Mouse (Mus musculus): Measurements from ENCODE around the gene Dennd1b. TPM values are rescaled to one million over a fixed set of nuclear protein-coding genes. Genes with fewer than 3 reads are reported as not detected.

Gene Dennd1b
- polyA plus RNA-seq, 1 experiment: 7.7 TPM

- H3K4me3 ChIP-seq (replicated peaks; ENCODE audit: control insufficient read depth, low read depth, low read length): no peak overlapping the region
- H3K27ac ChIP-seq (ENCODE audit: control insufficient read depth, insufficient read depth, low read depth, low read length, poor library complexity): no peak overlapping the region
- peaks cover 2% of the 10 kb centered on the region for H3K4me1 ChIP-seq (ENCODE audit: control insufficient read depth, insufficient read depth, low read length)
- WGBS: 73% methylated on average over 2 of the region's 2 CpGs
- no peak for TF ChIP-seq CTCF (IDR thresholded peaks at IDR 0.05; ENCODE audit: control insufficient read depth, insufficient read depth, low read length)
- TF ChIP-seq POLR2A (IDR thresholded peaks at IDR 0.05; ENCODE audit: borderline replicate concordance, control insufficient read depth, low read depth, low read length): no peak
Measured at GRCm38 (mm10) chr1:138965511-138965910, 2.3 kb downstream of the Dennd1b start.

- H3K4me1 ChIP-seq (ENCODE audit: control insufficient read depth, insufficient read depth, low read length): peaks cover 2% of the 10 kb centered on the region
- 13% methylated on average over 7 of the region's 7 CpGs for WGBS
- H3K4me3 ChIP-seq (replicated peaks; ENCODE audit: control insufficient read depth, low read depth, low read length): no peak overlapping the region
- TF ChIP-seq CTCF (IDR thresholded peaks at IDR 0.05; ENCODE audit: control insufficient read depth, insufficient read depth, low read length) (no peak), POLR2A (IDR thresholded peaks at IDR 0.05; ENCODE audit: borderline replicate concordance, control insufficient read depth, low read depth, low read length) (no peak)
- H3K27ac ChIP-seq (ENCODE audit: control insufficient read depth, insufficient read depth, low read depth, low read length, poor library complexity): no peak overlapping the region
Measured at GRCm38 (mm10) chr1:138967450-138967849, 4.2 kb downstream of the Dennd1b start.

- 68% methylated on average over 4 of the region's 4 CpGs for WGBS
- Histone ChIP-seq H3K4me1 (ENCODE audit: control insufficient read depth, insufficient read depth, low read length) (peaks cover 5% of the 10 kb centered on the region), H3K4me3 (replicated peaks; ENCODE audit: control insufficient read depth, low read depth, low read length) (no peak overlapping the region), H3K27ac (ENCODE audit: control insufficient read depth, insufficient read depth, low read depth, low read length, poor library complexity) (no peak overlapping the region)
- TF ChIP-seq CTCF (IDR thresholded peaks at IDR 0.05; ENCODE audit: control insufficient read depth, insufficient read depth, low read length): no peak
- TF ChIP-seq POLR2A (IDR thresholded peaks at IDR 0.05; ENCODE audit: borderline replicate concordance, control insufficient read depth, low read depth, low read length): no peak
Measured at GRCm38 (mm10) chr1:138970053-138970452, 6.8 kb downstream of the Dennd1b start.

- Histone ChIP-seq H3K27ac (ENCODE audit: control insufficient read depth, insufficient read depth, low read depth, low read length, poor library complexity) (no peak overlapping the region), H3K4me3 (replicated peaks; ENCODE audit: control insufficient read depth, low read depth, low read length) (no peak overlapping the region), H3K4me1 (ENCODE audit: control insufficient read depth, insufficient read depth, low read length) (peaks cover 3% of the 10 kb centered on the region; the same call in 1 of the 2 replicates)
- TF ChIP-seq POLR2A (IDR thresholded peaks at IDR 0.05; ENCODE audit: borderline replicate concordance, control insufficient read depth, low read depth, low read length): no peak
- no peak for TF ChIP-seq CTCF (IDR thresholded peaks at IDR 0.05; ENCODE audit: control insufficient read depth, insufficient read depth, low read length)
- WGBS: 28% methylated on average over 6 of the region's 6 CpGs
Measured at GRCm38 (mm10) chr1:138973541-138974224, 10.4 kb downstream of the Dennd1b start.

GRCm38 (mm10) chr1:138974836-138975235 lies 11.6 kb downstream of the Dennd1b start:
- WGBS: 84% methylated on average over 8 of the region's 8 CpGs
- TF ChIP-seq CTCF (IDR thresholded peaks at IDR 0.05; ENCODE audit: control insufficient read depth, insufficient read depth, low read length) (no peak), POLR2A (IDR thresholded peaks at IDR 0.05; ENCODE audit: borderline replicate concordance, control insufficient read depth, low read depth, low read length) (no peak)
- Histone ChIP-seq H3K4me1 (ENCODE audit: control insufficient read depth, insufficient read depth, low read length) (peaks cover 3% of the 10 kb centered on the region; the same call in 1 of the 2 replicates), H3K4me3 (replicated peaks; ENCODE audit: control insufficient read depth, low read depth, low read length) (no peak overlapping the region), H3K27ac (ENCODE audit: control insufficient read depth, insufficient read depth, low read depth, low read length, poor library complexity) (no peak overlapping the region)

GRCm38 (mm10) chr1:138975945-138976344 lies 12.7 kb downstream of the Dennd1b start:
- TF ChIP-seq POLR2A (IDR thresholded peaks at IDR 0.05; ENCODE audit: borderline replicate concordance, control insufficient read depth, low read depth, low read length): no peak
- TF ChIP-seq CTCF (IDR thresholded peaks at IDR 0.05; ENCODE audit: control insufficient read depth, insufficient read depth, low read length): no peak
- WGBS: 2% methylated on average over 1 of the region's 1 CpGs
- peaks cover 3% of the 10 kb centered on the region; the same call in 1 of the 2 replicates for H3K4me1 ChIP-seq (ENCODE audit: control insufficient read depth, insufficient read depth, low read length)
- H3K27ac ChIP-seq (ENCODE audit: control insufficient read depth, insufficient read depth, low read depth, low read length, poor library complexity): no peak overlapping the region
- no peak overlapping the region for H3K4me3 ChIP-seq (replicated peaks; ENCODE audit: control insufficient read depth, low read depth, low read length)

- Histone ChIP-seq H3K4me1 (ENCODE audit: control insufficient read depth, insufficient read depth, low read length) (no peaks in the 10 kb centered on the region; the same call in 1 of the 2 replicates), H3K27ac (ENCODE audit: control insufficient read depth, insufficient read depth, low read depth, low read length, poor library complexity) (no peak overlapping the region), H3K4me3 (replicated peaks; ENCODE audit: control insufficient read depth, low read depth, low read length) (no peak overlapping the region)
- WGBS: 37% methylated on average over 7 of the region's 7 CpGs
- no peak for TF ChIP-seq CTCF (IDR thresholded peaks at IDR 0.05; ENCODE audit: control insufficient read depth, insufficient read depth, low read length)
- no peak for TF ChIP-seq POLR2A (IDR thresholded peaks at IDR 0.05; ENCODE audit: borderline replicate concordance, control insufficient read depth, low read depth, low read length)
Measured at GRCm38 (mm10) chr1:138982203-138982602, 19.0 kb downstream of the Dennd1b start.

- TF ChIP-seq POLR2A (IDR thresholded peaks at IDR 0.05; ENCODE audit: borderline replicate concordance, control insufficient read depth, low read depth, low read length) (no peak), CTCF (IDR thresholded peaks at IDR 0.05; ENCODE audit: control insufficient read depth, insufficient read depth, low read length) (no peak)
- H3K4me3 ChIP-seq (replicated peaks; ENCODE audit: control insufficient read depth, low read depth, low read length): no peak overlapping the region
- no peaks in the 10 kb centered on the region; the same call in 1 of the 2 replicates for H3K4me1 ChIP-seq (ENCODE audit: control insufficient read depth, insufficient read depth, low read length)
- WGBS: 72% methylated on average over 5 of the region's 5 CpGs
- no peak overlapping the region for H3K27ac ChIP-seq (ENCODE audit: control insufficient read depth, insufficient read depth, low read depth, low read length, poor library complexity)
Measured at GRCm38 (mm10) chr1:138982611-138983010, 19.4 kb downstream of the Dennd1b start.
